Mouse (Mus musculus): ENCODE results near the gene Stat1. TPM values are rescaled to one million over a fixed set of nuclear protein-coding genes. Genes with fewer than 3 reads are reported as not detected.
A peak's percentile ranks its signal among the peaks of the same experiment; 100 is the strongest.

Gene Stat1
- total and polyA plus RNA-seq, 2 experiments from 2014 or later, result 23.0 to 55.1 TPM

DNA sequence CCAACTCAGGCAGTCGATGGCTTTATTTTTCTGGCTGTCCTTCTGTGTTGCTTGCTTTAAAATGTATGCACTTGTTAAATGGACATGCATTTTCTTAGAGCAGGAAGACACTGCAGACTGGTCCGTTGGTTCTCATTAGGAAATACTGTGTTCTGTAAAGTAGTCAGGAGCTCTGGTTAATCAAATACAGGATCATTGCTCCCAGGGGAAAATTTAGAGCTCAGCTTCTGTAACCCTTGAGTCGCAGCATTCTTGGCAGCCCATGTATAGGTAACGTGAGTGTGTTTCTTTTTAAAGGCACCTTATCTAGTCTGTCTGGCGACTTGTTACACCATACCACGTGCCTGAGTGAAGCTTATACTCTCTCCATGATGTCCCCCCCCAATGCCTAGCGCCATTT is 28.9 kb downstream of the Stat1 start:
- H3K4me2 ChIP-seq (ENCODE audit: low read depth, low read length), result no peak overlapping the region
- DNase-seq (ENCODE audit: low spot score), result no peak
- H3K36me3 ChIP-seq (replicated peaks; ENCODE audit: control insufficient read depth, insufficient read depth, low read length), result peaks cover 69% of the 10 kb centered on the region
- no peak for ATAC-seq (ENCODE audit: insufficient read depth, low read depth)
- no peak overlapping the region for H3K9ac ChIP-seq (replicated peaks; ENCODE audit: low read depth, low read length)
- H3K27ac ChIP-seq (ENCODE audit: low read depth), result no peak overlapping the region
- no peaks in the 10 kb centered on the region for H3K9me3 ChIP-seq (replicated peaks; ENCODE audit: control insufficient read depth, low read length)
- H3K27me3 ChIP-seq (ENCODE audit: control insufficient read depth, insufficient read depth, low read length), result no peaks in the 10 kb centered on the region
- no peak overlapping the region for H3K4me3 ChIP-seq (ENCODE audit: low read depth, low read length)
- peaks cover 27% of the 10 kb centered on the region for H3K4me1 ChIP-seq (ENCODE audit: control insufficient read depth, insufficient read depth)
- TF ChIP-seq CTCF (IDR thresholded peaks at IDR 0.05; ENCODE audit: low read depth) (no peak), EP300 (IDR thresholded peaks at IDR 0.05; ENCODE audit: low read depth) (no peak)
- WGBS, result 35% methylated on average over 7 of the region's 7 CpGs

GRCm38 (mm10) chr1:52148696-52149095 is 29.5 kb downstream of the Stat1 start:
- peaks cover 65% of the 10 kb centered on the region for H3K36me3 ChIP-seq (replicated peaks; ENCODE audit: control insufficient read depth, insufficient read depth, low read length)
- no peaks in the 10 kb centered on the region for H3K27me3 ChIP-seq (ENCODE audit: control insufficient read depth, insufficient read depth, low read length)
- WGBS, result 64% methylated on average over 7 of the region's 7 CpGs
- TF ChIP-seq CTCF (IDR thresholded peaks at IDR 0.05; ENCODE audit: low read depth) (no peak), EP300 (IDR thresholded peaks at IDR 0.05; ENCODE audit: low read depth) (no peak)
- DNase-seq (ENCODE audit: low spot score) (no peak), ATAC-seq (ENCODE audit: insufficient read depth, low read depth) (no peak)
- H3K27ac ChIP-seq (ENCODE audit: low read depth), result no peak overlapping the region
- peaks cover 27% of the 10 kb centered on the region for H3K4me1 ChIP-seq (ENCODE audit: control insufficient read depth, insufficient read depth)
- no peak overlapping the region for H3K4me3 ChIP-seq (ENCODE audit: low read depth, low read length)
- no peaks in the 10 kb centered on the region for H3K9me3 ChIP-seq (replicated peaks; ENCODE audit: control insufficient read depth, low read length)
- no peak overlapping the region for H3K4me2 ChIP-seq (ENCODE audit: low read depth, low read length)
- no peak overlapping the region for H3K9ac ChIP-seq (replicated peaks; ENCODE audit: low read depth, low read length)

- H3K4me1 ChIP-seq (ENCODE audit: control insufficient read depth, insufficient read depth), result peaks cover 27% of the 10 kb centered on the region
- peak overlapping the region; percentile 63 for H3K27ac ChIP-seq (ENCODE audit: low read depth)
- no peak overlapping the region for H3K4me3 ChIP-seq (ENCODE audit: low read depth, low read length)
- DNase-seq (ENCODE audit: low spot score) (peak; percentile 56), ATAC-seq (ENCODE audit: insufficient read depth, low read depth) (peak; percentile 39; the same call in 1 of the 2 replicates)
- H3K27me3 ChIP-seq (ENCODE audit: control insufficient read depth, insufficient read depth, low read length), result no peaks in the 10 kb centered on the region
- TF ChIP-seq EP300 (IDR thresholded peaks at IDR 0.05; ENCODE audit: low read depth) (no peak), CTCF (IDR thresholded peaks at IDR 0.05; ENCODE audit: low read depth) (no peak)
- peaks cover 64% of the 10 kb centered on the region for H3K36me3 ChIP-seq (replicated peaks; ENCODE audit: control insufficient read depth, insufficient read depth, low read length)
- H3K9ac ChIP-seq (replicated peaks; ENCODE audit: low read depth, low read length), result no peak overlapping the region
- H3K4me2 ChIP-seq (ENCODE audit: low read depth, low read length), result no peak overlapping the region
- H3K9me3 ChIP-seq (replicated peaks; ENCODE audit: control insufficient read depth, low read length), result no peaks in the 10 kb centered on the region
- 35% methylated on average over 9 of the region's 9 CpGs for WGBS
These were observed 30.7 kb downstream of the Stat1 start for GRCm38 (mm10) chr1:52149934-52150346.

GRCm38 (mm10) chr1:52150676-52151075 is 31.4 kb downstream of the Stat1 start:
- H3K27me3 ChIP-seq (ENCODE audit: control insufficient read depth, insufficient read depth, low read length), result no peaks in the 10 kb centered on the region
- H3K36me3 ChIP-seq (replicated peaks; ENCODE audit: control insufficient read depth, insufficient read depth, low read length), result peaks cover 64% of the 10 kb centered on the region
- H3K4me2 ChIP-seq (ENCODE audit: low read depth, low read length), result no peak overlapping the region
- H3K9ac ChIP-seq (replicated peaks; ENCODE audit: low read depth, low read length), result no peak overlapping the region
- no peaks in the 10 kb centered on the region for H3K9me3 ChIP-seq (replicated peaks; ENCODE audit: control insufficient read depth, low read length)
- no peak overlapping the region for H3K4me3 ChIP-seq (ENCODE audit: low read depth, low read length)
- ATAC-seq (ENCODE audit: insufficient read depth, low read depth) (peak; percentile 65), DNase-seq (ENCODE audit: low spot score) (peak; percentile 31)
- WGBS, result 21% methylated on average over 11 of the region's 11 CpGs
- peaks cover 27% of the 10 kb centered on the region for H3K4me1 ChIP-seq (ENCODE audit: control insufficient read depth, insufficient read depth)
- TF ChIP-seq CTCF (IDR thresholded peaks at IDR 0.05; ENCODE audit: low read depth), result no peak
- peak; percentile 77; the same call in 1 of the 2 replicates for TF ChIP-seq EP300 (IDR thresholded peaks at IDR 0.05; ENCODE audit: low read depth)
- peak overlapping the region; percentile 63 for H3K27ac ChIP-seq (ENCODE audit: low read depth)

DNA sequence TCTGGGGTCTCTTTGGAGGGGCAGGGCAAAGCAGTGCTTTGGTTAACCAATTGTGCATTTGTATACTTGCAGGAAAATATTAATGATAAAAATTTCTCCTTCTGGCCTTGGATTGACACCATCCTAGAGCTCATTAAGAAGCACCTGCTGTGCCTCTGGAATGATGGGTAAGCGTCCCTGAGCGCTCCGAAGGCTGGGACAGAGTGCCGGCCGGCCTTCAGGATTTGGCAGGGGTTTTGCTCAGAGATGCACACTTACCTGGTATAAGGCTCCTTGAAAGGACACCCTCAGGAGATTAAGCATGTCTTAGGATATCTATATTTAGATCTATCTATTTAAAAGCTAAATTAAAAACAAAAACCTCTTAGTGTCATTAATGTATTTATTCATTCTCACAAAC is 31.9 kb downstream of the Stat1 start:
- no peak overlapping the region for H3K9ac ChIP-seq (replicated peaks; ENCODE audit: low read depth, low read length)
- no peak overlapping the region for H3K4me2 ChIP-seq (ENCODE audit: low read depth, low read length)
- peaks cover 27% of the 10 kb centered on the region for H3K4me1 ChIP-seq (ENCODE audit: control insufficient read depth, insufficient read depth)
- H3K9me3 ChIP-seq (replicated peaks; ENCODE audit: control insufficient read depth, low read length), result no peaks in the 10 kb centered on the region
- WGBS, result 95% methylated on average over 5 of the region's 5 CpGs
- TF ChIP-seq EP300 (IDR thresholded peaks at IDR 0.05; ENCODE audit: low read depth) (no peak), CTCF (IDR thresholded peaks at IDR 0.05; ENCODE audit: low read depth) (no peak)
- no peak for DNase-seq (ENCODE audit: low spot score)
- no peak overlapping the region for H3K4me3 ChIP-seq (ENCODE audit: low read depth, low read length)
- peak overlapping the region; percentile 63 for H3K27ac ChIP-seq (ENCODE audit: low read depth)
- no peaks in the 10 kb centered on the region for H3K27me3 ChIP-seq (ENCODE audit: control insufficient read depth, insufficient read depth, low read length)
- peaks cover 64% of the 10 kb centered on the region for H3K36me3 ChIP-seq (replicated peaks; ENCODE audit: control insufficient read depth, insufficient read depth, low read length)
- no peak for ATAC-seq (ENCODE audit: insufficient read depth, low read depth)

DNA sequence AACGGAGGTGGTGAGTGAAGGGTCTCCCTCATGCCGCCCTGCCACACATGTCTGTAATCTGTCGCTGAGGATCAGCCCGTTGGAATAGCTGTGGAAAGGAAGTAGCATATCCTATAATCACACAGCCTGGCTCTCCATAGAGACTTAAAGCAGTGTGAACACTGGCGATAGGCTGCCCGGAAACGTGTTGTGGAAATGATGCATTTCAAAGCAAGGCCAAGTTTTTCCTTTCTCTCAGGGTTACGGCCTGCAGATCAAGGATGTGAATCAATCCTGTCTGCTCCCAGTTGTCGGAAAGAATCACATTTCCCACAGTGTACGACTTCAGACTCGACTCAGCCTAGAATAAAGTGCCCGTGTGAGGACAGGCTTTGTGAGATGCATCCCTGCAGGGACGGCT is 33.1 kb downstream of the Stat1 start:
- Histone ChIP-seq H3K9ac (replicated peaks; ENCODE audit: low read depth, low read length) (no peak overlapping the region), H3K27me3 (ENCODE audit: control insufficient read depth, insufficient read depth, low read length) (no peaks in the 10 kb centered on the region), H3K4me2 (ENCODE audit: low read depth, low read length) (no peak overlapping the region), H3K27ac (ENCODE audit: low read depth) (peak overlapping the region; percentile 46; the same call in 1 of the 2 replicates), H3K4me3 (ENCODE audit: low read depth, low read length) (no peak overlapping the region), H3K9me3 (replicated peaks; ENCODE audit: control insufficient read depth, low read length) (no peaks in the 10 kb centered on the region), H3K36me3 (replicated peaks; ENCODE audit: control insufficient read depth, insufficient read depth, low read length) (peaks cover 75% of the 10 kb centered on the region), H3K4me1 (ENCODE audit: control insufficient read depth, insufficient read depth) (peaks cover 27% of the 10 kb centered on the region)
- DNase-seq (ENCODE audit: low spot score), result peak; percentile 48
- WGBS, result 58% methylated on average over 13 of the region's 13 CpGs
- peak; percentile 47; the same call in 1 of the 2 replicates for ATAC-seq (ENCODE audit: insufficient read depth, low read depth)
- TF ChIP-seq CTCF (IDR thresholded peaks at IDR 0.05; ENCODE audit: low read depth) (no peak), EP300 (IDR thresholded peaks at IDR 0.05; ENCODE audit: low read depth) (0 out of 2 replicates have a peak, but pooled peaks have one; percentile 33)
